Mouse (Mus musculus) heart, postnatal 36 days (tissue): ENCODE results near the gene Nrxn3. TPM values are rescaled to one million over a fixed set of nuclear protein-coding genes. Genes with fewer than 3 reads are reported as not detected.

Experiments used
- DNase-seq, 2 experiments: peaks; one replicate each; pipeline ENCODE4 v3.0.0; 2021 to 2022
- intact Hi-C: fragments of 180-260 bp; cut with DNase I; formaldehyde crosslinking; loops from one replicate; pipeline ENCODE4 v1.15.1; 2025
- total RNA-seq, 2 experiments: library from RNA; stranded (reverse); gene quantifications; 2 replicates each; pipeline ENCODE4 v1.2.3; 2021

The Nrxn3 gene
- total RNA-seq, 2 experiments from 2014 or later, result 0.08 to 0.19 TPM

DNA sequence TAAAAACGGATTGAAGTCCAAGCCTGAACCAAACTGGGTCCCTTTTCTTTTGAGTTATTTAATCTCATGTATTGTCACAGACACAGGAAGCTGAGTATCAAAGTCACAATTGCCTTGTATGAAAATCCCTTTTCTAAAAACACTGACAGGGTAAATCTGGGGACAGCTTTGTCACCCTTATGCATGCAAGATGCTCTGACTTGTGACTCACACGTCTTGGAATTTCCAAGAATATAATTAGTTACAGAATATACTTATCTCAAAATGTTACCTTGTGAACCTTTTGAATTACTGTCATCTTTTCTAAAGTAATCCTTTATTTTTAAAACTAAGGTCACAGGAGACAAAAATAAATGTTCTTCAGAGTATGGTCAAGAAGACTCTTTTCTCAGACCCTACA lies 748.6 kb downstream of the Nrxn3 start:
- intact Hi-C loops, result no loop called here
- DNase-seq, result no peak

DNA sequence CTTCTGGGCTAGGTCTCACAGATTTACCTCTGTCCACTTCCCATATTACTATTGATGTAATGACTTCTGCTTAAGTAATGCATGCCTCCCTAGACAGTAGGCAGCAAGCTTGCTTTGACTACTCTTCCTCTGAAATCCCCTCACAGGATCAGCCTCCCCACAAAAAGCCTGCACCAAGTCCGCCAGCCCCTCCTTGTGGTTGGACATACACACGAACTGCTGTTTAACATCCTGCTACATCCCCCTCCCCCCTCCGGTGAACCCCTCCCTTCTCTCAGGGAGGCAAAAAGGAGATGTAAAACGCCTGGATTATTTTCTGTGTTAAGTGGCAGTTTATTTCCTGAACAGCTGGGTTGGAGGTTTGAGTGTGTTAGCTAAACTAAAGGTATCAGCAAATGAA lies 749.2 kb downstream of the Nrxn3 start:
- no peak for DNase-seq
- intact Hi-C loops, result no loop called here

DNA sequence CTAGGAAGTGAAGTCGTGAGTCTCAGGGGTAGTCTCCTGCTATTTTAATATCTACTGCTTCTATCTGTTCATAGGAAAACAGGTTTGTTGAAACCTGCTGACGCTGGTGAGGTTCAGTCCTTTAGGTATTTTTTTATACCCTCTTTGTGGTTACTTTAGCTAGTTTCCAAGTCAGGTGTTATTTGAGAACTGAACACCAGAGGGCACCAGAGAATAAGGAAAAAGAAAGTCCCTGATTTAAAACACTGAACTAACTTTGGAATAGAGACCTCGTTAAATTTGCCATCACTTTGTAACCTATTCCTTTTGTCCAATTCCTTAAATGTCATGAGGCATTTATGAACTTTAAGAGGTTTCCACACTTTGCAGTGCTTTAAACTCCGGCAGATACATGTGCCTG lies 756.4 kb downstream of the Nrxn3 start:
- peak in 1 of 2 experiments; percentile 6 for DNase-seq
- intact Hi-C loops, result no loop called here

DNA sequence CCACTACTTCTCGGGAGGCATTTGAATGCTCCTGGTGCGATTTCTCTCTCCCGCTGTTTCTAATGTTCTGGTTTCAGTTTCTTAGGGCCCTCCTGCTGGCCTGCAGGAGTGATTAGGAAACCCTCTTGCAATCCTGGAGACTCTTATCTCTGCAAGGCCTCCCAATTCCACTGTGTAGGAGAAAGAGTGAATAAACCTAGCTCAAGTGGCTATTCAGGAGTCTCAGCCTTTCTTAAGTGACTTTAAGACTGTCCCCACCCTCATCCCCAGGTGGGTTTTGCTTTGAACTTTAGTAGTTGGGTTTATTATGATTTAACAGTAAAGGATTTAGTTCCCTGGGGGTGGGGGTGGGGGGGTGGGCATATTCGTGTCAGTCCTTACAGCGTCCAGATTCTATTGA lies 759.5 kb downstream of the Nrxn3 start:
- no peak for DNase-seq
- intact Hi-C loops, result loop anchor here (10.0 kb wide), 1 partner anchor 1843 kb away; no protein-coding TSS in a partner anchor

DNA sequence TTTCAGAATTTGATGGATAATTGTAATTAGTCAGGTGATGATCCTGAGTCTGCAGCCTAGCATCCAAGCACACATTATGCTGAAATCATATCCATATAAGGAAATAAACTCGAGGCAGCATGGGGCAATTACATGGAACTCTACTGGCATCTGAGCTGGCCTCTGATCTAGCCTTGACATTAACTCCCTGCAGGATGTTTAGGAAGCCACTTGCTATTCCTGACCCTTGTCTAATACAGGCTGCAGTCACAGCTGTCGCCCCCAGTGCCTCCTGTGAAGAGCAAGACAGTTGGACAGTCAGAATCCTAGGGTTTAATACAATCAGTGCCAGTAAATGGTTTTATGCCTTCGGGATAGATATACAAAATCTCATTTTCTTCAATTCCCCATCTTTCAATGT lies 781.4 kb downstream of the Nrxn3 start:
- no peak for DNase-seq
- intact Hi-C loops, result no loop called here

- intact Hi-C loops, result loop anchor here (5.0 kb wide), 1 partner anchor 892 kb away; no protein-coding TSS in a partner anchor
- peak; percentile 7 to 36 for DNase-seq
Measured at GRCm38 (mm10) chr12:89505121-89505764, 782.6 kb downstream of the Nrxn3 start.

DNA sequence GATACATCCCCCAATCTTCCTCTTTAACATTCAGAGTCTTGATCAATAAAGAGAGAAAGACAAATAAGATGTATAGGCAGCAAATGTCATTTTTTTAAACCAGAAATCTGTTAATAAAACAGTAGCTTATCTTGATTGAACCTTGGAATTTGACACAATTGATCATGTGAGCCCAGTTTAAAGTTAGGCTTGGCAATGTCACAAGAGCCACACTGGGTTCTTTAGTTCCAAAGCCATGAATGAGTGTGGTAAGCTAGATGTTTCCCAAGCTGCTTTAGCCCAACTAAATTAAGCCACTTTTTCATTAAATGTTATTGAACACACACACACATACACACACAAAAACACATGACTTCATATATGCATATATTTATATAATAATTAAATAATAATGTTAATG lies 786.3 kb downstream of the Nrxn3 start:
- intact Hi-C loops, result loop anchor here (5.0 kb wide), 1 partner anchor 888 kb away; no protein-coding TSS in a partner anchor
- DNase-seq, result no peak

- intact Hi-C loops, result no loop called here
- DNase-seq, result no peak
Measured at GRCm38 (mm10) chr12:89513759-89514158, 791.1 kb downstream of the Nrxn3 start.

- intact Hi-C loops, result no loop called here
- DNase-seq, result no peak
Measured at GRCm38 (mm10) chr12:89516046-89516445, 793.4 kb downstream of the Nrxn3 start.

DNA sequence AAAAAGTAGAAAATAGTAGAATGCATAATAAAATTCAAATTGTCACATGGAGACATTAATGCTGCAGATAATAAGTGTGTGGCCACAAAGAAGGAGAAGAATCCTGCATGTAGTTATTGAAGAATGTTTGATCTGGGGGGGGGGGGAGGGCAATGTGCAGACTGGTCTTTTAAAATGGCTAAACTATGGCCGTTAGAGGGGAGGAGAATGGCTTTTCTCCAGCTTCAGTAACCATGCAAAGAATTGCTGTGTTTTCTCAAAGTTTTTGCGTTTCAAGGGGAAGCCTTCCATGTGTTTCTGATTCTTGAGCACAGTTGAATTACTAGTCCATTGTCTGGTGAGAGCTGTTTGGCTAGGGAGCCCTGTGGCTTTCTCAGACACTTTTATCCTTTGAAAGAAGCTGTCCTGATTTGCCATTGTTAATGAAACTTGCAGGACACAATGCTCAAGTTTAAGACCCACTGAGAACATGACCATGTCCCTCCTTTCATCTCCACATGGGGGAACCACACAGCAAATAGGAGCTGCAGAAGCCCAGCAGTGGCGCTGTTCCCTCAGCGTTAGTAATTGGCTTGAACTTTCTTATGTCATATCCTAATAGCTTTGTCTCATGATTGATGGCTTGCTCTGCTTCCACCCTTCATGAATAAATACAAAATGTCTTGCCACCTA lies 808.1 kb downstream of the Nrxn3 start:
- intact Hi-C loops, result no loop called here

GRCm38 (mm10) chr12:89551291-89551690 lies 828.6 kb downstream of the Nrxn3 start:
- intact Hi-C loops, result loop anchor here (10.0 kb wide), 1 partner anchor 844 kb away; no protein-coding TSS in a partner anchor
- no peak for DNase-seq

More for the DNA sequence above, 808.1 kb downstream of the Nrxn3 start:
- DNase-seq, result no peak

GRCm38 (mm10) chr12:89553223-89553880 lies 830.7 kb downstream of the Nrxn3 start:
- DNase-seq, result no peak
- intact Hi-C loops, result loop anchor here (10.0 kb wide), 1 partner anchor 841 kb away; no protein-coding TSS in a partner anchor

GRCm38 (mm10) chr12:89554171-89554570 lies 831.5 kb downstream of the Nrxn3 start:
- DNase-seq, result no peak
- intact Hi-C loops, result loop anchor here (10.0 kb wide), 1 partner anchor 841 kb away; no protein-coding TSS in a partner anchor

GRCm38 (mm10) chr12:89554740-89555430 lies 832.2 kb downstream of the Nrxn3 start:
- no peak for DNase-seq
- intact Hi-C loops, result loop anchor here (10.0 kb wide), 1 partner anchor 840 kb away; no protein-coding TSS in a partner anchor

DNA sequence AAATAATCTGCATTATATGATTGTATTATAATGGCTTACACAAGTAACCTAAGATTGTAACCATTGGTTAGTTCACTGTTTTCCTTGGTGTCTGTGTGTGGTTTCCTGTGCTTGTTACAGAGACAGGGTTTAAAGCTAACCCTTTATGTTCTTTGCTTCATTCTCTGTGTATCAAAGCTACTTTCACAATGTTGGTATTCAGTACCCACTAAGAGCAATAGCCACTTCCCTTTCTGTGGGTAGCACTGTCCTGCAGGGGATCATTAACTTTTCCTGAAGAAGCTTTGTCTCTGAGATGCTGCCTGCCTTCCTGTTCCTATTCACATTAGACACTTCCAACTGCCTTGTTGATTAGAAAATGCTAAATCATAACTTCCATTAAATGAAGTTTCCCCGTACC lies 836.2 kb downstream of the Nrxn3 start:
- no peak for DNase-seq
- intact Hi-C loops, result loop anchor here (10.0 kb wide), 1 partner anchor 836 kb away; no protein-coding TSS in a partner anchor

- intact Hi-C loops, result no loop called here
- no peak for DNase-seq
Measured at GRCm38 (mm10) chr12:89561989-89562565, 839.4 kb downstream of the Nrxn3 start.

DNA sequence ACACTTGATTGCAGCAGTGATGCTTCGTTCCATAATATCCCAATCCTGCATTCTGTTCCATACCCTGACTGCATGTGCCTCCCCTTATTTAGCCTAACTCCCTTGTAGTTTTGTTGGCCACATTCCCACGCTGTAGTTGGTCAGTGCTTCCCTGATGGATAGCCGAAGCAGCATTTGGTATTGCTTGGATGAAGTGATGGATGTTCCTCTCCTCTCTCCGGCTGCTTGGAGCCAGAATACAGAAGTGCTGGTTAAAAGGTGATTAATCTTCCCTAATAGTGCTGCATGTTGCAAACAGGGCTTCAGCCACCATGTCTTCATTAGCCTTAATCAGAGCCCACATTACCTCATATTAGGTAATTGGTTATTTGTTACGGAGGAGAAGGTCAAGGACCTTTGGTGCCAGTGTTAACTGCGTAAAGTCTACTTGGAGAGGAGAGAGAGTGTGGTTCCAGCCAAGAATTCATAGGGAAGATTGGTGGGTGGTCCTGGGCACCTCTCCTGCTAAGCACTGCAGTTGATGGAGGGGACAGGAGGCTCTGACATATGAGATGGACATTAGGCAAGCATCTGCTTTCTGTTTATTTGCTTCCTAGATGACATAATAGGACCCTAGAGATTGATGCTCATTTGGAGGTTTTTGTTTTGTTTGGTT lies 846.2 kb downstream of the Nrxn3 start:
- no peak for DNase-seq
- intact Hi-C loops, result no loop called here

GRCm38 (mm10) chr12:89592459-89592858 lies 869.8 kb downstream of the Nrxn3 start:
- intact Hi-C loops, result no loop called here

DNA sequence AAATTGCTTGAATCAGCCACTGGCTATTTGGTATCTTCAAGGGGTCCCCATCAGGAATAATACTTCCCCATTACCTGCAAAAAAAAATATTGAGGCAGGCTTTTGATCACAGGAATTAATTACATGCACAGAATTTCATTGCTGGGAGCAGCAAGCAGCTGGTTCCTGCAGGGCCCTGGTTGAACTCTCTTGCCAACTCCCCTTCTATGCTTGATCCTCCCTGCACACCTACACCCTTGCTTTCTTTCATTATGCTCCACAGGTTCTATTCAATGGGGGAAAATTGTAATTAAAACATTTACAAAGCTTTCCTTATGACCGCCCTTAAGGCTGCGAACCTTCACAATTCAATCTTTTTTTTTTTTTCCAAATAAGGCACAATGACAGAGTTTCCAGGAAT lies 891.0 kb downstream of the Nrxn3 start:
- no peak for DNase-seq
- intact Hi-C loops, result no loop called here

More at GRCm38 (mm10) chr12:89592459-89592858, 869.8 kb downstream of the Nrxn3 start:
- no peak for DNase-seq

DNA sequence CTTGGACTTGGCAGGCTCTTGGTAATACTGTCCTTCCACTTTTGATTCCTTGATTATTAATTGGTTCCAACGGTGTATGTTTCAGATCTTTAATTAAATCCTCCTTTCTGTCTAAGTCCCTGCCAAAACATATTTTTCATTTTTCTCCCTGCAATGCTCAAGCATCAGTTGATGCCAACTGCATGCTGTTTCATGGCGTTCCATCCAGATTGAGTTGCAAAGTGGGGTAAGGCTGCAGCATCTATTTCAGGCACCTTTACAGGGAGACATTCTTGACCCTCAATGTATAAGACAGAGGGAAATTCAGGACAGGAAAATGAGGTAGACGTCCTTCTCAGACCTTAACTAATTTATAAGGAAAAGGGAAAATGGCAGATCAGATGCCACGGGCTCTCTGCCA lies 903.1 kb downstream of the Nrxn3 start:
- DNase-seq, result no peak
- intact Hi-C loops, result no loop called here
